Mouse (Mus musculus): Measurements from ENCODE around the gene Rpl10-ps3. TPM values are rescaled to one million over a fixed set of nuclear protein-coding genes. Genes with fewer than 3 reads are reported as not detected.

Gene Rpl10-ps3
- polyA plus RNA-seq, 1 experiment from 2014 or later = 211 TPM

DNA sequence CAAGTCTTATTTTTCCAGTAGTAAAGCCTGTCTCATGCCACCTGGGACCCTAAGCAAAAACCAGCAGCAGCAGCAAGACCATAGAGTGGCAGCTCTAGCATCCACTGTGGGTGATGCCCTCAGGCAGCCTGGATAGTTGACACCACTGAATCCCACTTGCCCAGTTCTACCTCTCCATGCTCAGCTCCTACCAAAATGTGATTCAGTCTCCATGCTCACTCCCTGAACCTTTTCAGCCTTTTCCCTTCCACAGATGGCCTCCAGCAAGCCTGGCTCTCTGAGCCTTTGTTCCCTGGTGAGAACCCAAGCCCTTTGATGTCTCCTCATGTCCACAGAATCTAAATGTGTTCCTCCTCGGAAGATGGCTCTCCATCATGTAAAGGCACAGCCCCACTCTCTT is 5.8 kb upstream of the Rpl10-ps3 start:
- no peak for ATAC-seq (ENCODE audit: insufficient number of reproducible peaks, insufficient read depth, low FRiP score, low TSS enrichment, low read depth)
- Histone ChIP-seq H3K4me3 (replicated peaks) (no peak overlapping the region), H3K27ac (no peak overlapping the region), H3K4me1 (replicated peaks) (no peaks in the 10 kb centered on the region), H3K4me2 (no peak overlapping the region), H3K36me3 (no peaks in the 10 kb centered on the region), H3K27me3 (0 out of 2 replicates have a peak, but pooled peaks cover 3% of the 10 kb centered on the region), H3K9ac (replicated peaks) (no peak overlapping the region), H3K9me3 (no peaks in the 10 kb centered on the region)
- 58% methylated on average over 1 of the region's 1 CpGs for WGBS

GRCm38 (mm10) chr9:50349156-50349555 is 4.4 kb upstream of the Rpl10-ps3 start:
- Histone ChIP-seq H3K9ac (replicated peaks) (no peak overlapping the region), H3K27ac (no peak overlapping the region), H3K27me3 (0 out of 2 replicates have a peak, but pooled peaks cover 3% of the 10 kb centered on the region), H3K4me1 (replicated peaks) (no peaks in the 10 kb centered on the region), H3K4me2 (no peak overlapping the region), H3K4me3 (replicated peaks) (no peak overlapping the region), H3K9me3 (no peaks in the 10 kb centered on the region), H3K36me3 (no peaks in the 10 kb centered on the region)
- ATAC-seq (ENCODE audit: insufficient number of reproducible peaks, insufficient read depth, low FRiP score, low TSS enrichment, low read depth) = no peak
- 66% methylated on average over 3 of the region's 3 CpGs for WGBS

DNA sequence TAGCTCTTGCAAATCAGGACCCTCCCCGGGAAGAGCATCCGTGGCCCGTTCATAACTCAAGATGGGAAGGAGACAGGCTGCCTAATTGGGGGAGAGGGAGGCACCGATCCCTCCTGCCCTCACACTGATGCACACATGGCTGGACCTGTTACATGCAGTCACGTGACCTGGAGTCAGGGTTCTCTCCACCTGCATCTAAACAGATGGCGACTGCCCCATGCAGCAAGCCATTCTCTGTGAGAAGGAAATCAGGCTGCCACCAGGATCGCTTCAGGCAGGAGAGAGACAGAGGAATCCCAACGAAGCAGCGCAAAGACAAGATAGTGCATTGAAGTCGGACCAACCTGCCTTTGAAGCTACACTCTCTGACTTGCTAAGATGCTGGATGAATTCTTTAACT is 3.5 kb upstream of the Rpl10-ps3 start:
- H3K9ac ChIP-seq (replicated peaks) = no peak overlapping the region
- ATAC-seq (ENCODE audit: insufficient number of reproducible peaks, insufficient read depth, low FRiP score, low TSS enrichment, low read depth) = no peak
- H3K27ac ChIP-seq = no peak overlapping the region
- H3K9me3 ChIP-seq = no peaks in the 10 kb centered on the region
- no peak overlapping the region for H3K4me2 ChIP-seq
- H3K4me1 ChIP-seq (replicated peaks) = no peaks in the 10 kb centered on the region
- 79% methylated on average over 10 of the region's 10 CpGs for WGBS
- H3K27me3 ChIP-seq = 0 out of 2 replicates have a peak, but pooled peaks cover 3% of the 10 kb centered on the region
- H3K4me3 ChIP-seq (replicated peaks) = no peak overlapping the region
- no peaks in the 10 kb centered on the region for H3K36me3 ChIP-seq

GRCm38 (mm10) chr9:50335539-50336325 is 9.0 kb downstream of the Rpl10-ps3 start:
- Histone ChIP-seq H3K27me3 (no peaks in the 10 kb centered on the region), H3K4me1 (replicated peaks) (0 out of 2 replicates have a peak, but pooled peaks cover 2% of the 10 kb centered on the region), H3K36me3 (no peaks in the 10 kb centered on the region), H3K9ac (replicated peaks) (no peak overlapping the region), H3K4me2 (no peak overlapping the region), H3K4me3 (replicated peaks) (no peak overlapping the region), H3K9me3 (no peaks in the 10 kb centered on the region), H3K27ac (no peak overlapping the region)
- ATAC-seq (ENCODE audit: insufficient number of reproducible peaks, insufficient read depth, low FRiP score, low TSS enrichment, low read depth) = no peak
- 87% methylated on average over 7 of the region's 7 CpGs for WGBS

- no peak for ATAC-seq (ENCODE audit: insufficient number of reproducible peaks, insufficient read depth, low FRiP score, low TSS enrichment, low read depth)
- H3K36me3 ChIP-seq = no peaks in the 10 kb centered on the region
- H3K4me1 ChIP-seq (replicated peaks) = 0 out of 2 replicates have a peak, but pooled peaks cover 2% of the 10 kb centered on the region
- WGBS = 31% methylated on average over 6 of the region's 6 CpGs
- no peaks in the 10 kb centered on the region for H3K27me3 ChIP-seq
- H3K27ac ChIP-seq = no peak overlapping the region
- no peak overlapping the region for H3K4me2 ChIP-seq
- no peak overlapping the region for H3K4me3 ChIP-seq (replicated peaks)
- no peaks in the 10 kb centered on the region for H3K9me3 ChIP-seq
- H3K9ac ChIP-seq (replicated peaks) = no peak overlapping the region
Observed at GRCm38 (mm10) chr9:50333413-50333812, 11.4 kb downstream of the Rpl10-ps3 start.

GRCm38 (mm10) chr9:50324355-50325225 is 20.2 kb downstream of the Rpl10-ps3 start:
- no peaks in the 10 kb centered on the region for H3K36me3 ChIP-seq
- whole genome bisulfite sequencing = 77% methylated on average over 9 of the region's 9 CpGs
- H3K9ac ChIP-seq (replicated peaks) = no peak overlapping the region
- peaks cover 10% of the 10 kb centered on the region; the same call in 1 of the 2 replicates for H3K9me3 ChIP-seq
- ATAC-seq (ENCODE audit: insufficient number of reproducible peaks, insufficient read depth, low FRiP score, low TSS enrichment, low read depth) = no peak
- no peak overlapping the region for H3K4me2 ChIP-seq
- no peaks in the 10 kb centered on the region for H3K27me3 ChIP-seq
- H3K4me3 ChIP-seq (replicated peaks) = no peak overlapping the region
- no peaks in the 10 kb centered on the region for H3K4me1 ChIP-seq (replicated peaks)
- H3K27ac ChIP-seq = no peak overlapping the region

DNA sequence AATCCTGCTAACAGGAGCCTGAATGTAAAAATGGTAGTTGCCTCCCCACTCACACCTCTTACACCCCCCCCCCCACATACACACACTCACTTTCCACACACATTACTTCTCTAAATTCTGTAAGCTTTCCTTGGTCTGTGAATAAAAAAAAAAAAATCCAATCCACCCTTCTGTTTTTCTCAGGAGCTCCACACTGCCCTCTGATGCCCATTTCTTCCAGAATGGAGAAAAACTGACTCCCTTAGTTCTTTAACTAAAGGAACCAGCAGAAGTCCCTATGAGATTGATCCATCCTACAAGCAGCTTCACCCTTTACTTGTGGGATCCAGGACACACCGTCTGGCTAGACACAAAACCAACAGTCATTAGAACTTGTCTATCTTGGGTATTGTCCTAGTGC is 24.0 kb downstream of the Rpl10-ps3 start:
- ATAC-seq (ENCODE audit: insufficient number of reproducible peaks, insufficient read depth, low FRiP score, low TSS enrichment, low read depth) = no peak
- 60% methylated on average over 1 of the region's 1 CpGs for WGBS

GRCm38 (mm10) chr9:50319506-50319905 is 25.3 kb downstream of the Rpl10-ps3 start:
- Histone ChIP-seq H3K36me3 (no peaks in the 10 kb centered on the region), H3K27ac (no peak overlapping the region), H3K4me3 (replicated peaks) (no peak overlapping the region), H3K4me1 (replicated peaks) (no peaks in the 10 kb centered on the region), H3K9ac (replicated peaks) (no peak overlapping the region), H3K27me3 (no peaks in the 10 kb centered on the region), H3K4me2 (no peak overlapping the region), H3K9me3 (0 out of 2 replicates have a peak, but pooled peaks cover 5% of the 10 kb centered on the region)
- 89% methylated on average over 5 of the region's 5 CpGs for WGBS
- no peak for ATAC-seq (ENCODE audit: insufficient number of reproducible peaks, insufficient read depth, low FRiP score, low TSS enrichment, low read depth)

More for the DNA sequence above, 24.0 kb downstream of the Rpl10-ps3 start:
- Histone ChIP-seq H3K4me2 (no peak overlapping the region), H3K9ac (replicated peaks) (no peak overlapping the region), H3K36me3 (no peaks in the 10 kb centered on the region), H3K4me1 (replicated peaks) (no peaks in the 10 kb centered on the region), H3K4me3 (replicated peaks) (no peak overlapping the region), H3K9me3 (peaks cover 10% of the 10 kb centered on the region; the same call in 1 of the 2 replicates), H3K27ac (no peak overlapping the region), H3K27me3 (no peaks in the 10 kb centered on the region)

- Histone ChIP-seq H3K4me2 (no peak overlapping the region), H3K9me3 (no peaks in the 10 kb centered on the region), H3K36me3 (no peaks in the 10 kb centered on the region), H3K27me3 (no peaks in the 10 kb centered on the region), H3K4me1 (replicated peaks) (no peaks in the 10 kb centered on the region), H3K4me3 (replicated peaks) (no peak overlapping the region), H3K9ac (replicated peaks) (no peak overlapping the region), H3K27ac (no peak overlapping the region)
- WGBS = 53% methylated on average over 6 of the region's 6 CpGs
- no peak for ATAC-seq (ENCODE audit: insufficient number of reproducible peaks, insufficient read depth, low FRiP score, low TSS enrichment, low read depth)
Observed at GRCm38 (mm10) chr9:50317299-50317698, 27.5 kb downstream of the Rpl10-ps3 start.

- 30% methylated on average over 3 of the region's 3 CpGs for WGBS
Observed at GRCm38 (mm10) chr9:50315650-50316049, 29.1 kb downstream of the Rpl10-ps3 start.

GRCm38 (mm10) chr9:50311036-50311545 is 33.7 kb downstream of the Rpl10-ps3 start:
- ATAC-seq (ENCODE audit: insufficient number of reproducible peaks, insufficient read depth, low FRiP score, low TSS enrichment, low read depth) = no peak
- no peaks in the 10 kb centered on the region; the same call in 1 of the 2 replicates for H3K4me1 ChIP-seq (replicated peaks)

More at GRCm38 (mm10) chr9:50315650-50316049, 29.1 kb downstream of the Rpl10-ps3 start:
- ATAC-seq (ENCODE audit: insufficient number of reproducible peaks, insufficient read depth, low FRiP score, low TSS enrichment, low read depth) = no peak
- Histone ChIP-seq H3K9me3 (no peaks in the 10 kb centered on the region), H3K4me2 (no peak overlapping the region), H3K4me3 (replicated peaks) (no peak overlapping the region), H3K36me3 (no peaks in the 10 kb centered on the region), H3K27ac (no peak overlapping the region), H3K4me1 (replicated peaks) (no peaks in the 10 kb centered on the region), H3K27me3 (no peaks in the 10 kb centered on the region), H3K9ac (replicated peaks) (no peak overlapping the region)

More at GRCm38 (mm10) chr9:50311036-50311545, 33.7 kb downstream of the Rpl10-ps3 start:
- no peak overlapping the region for H3K4me3 ChIP-seq (replicated peaks)
- H3K9ac ChIP-seq (replicated peaks) = no peak overlapping the region
- H3K36me3 ChIP-seq = no peaks in the 10 kb centered on the region
- H3K27me3 ChIP-seq = no peaks in the 10 kb centered on the region
- H3K9me3 ChIP-seq = no peaks in the 10 kb centered on the region
- WGBS = 53% methylated on average over 6 of the region's 6 CpGs
- H3K4me2 ChIP-seq = no peak overlapping the region
- H3K27ac ChIP-seq = no peak overlapping the region

All from limb, embryonic 12.5 days (tissue).